Mouse (Mus musculus) left cerebral cortex, postnatal 36 days (tissue): ENCODE measurements around the gene Meaf6. TPM values are rescaled to one million over a fixed set of nuclear protein-coding genes. Genes with fewer than 3 reads are reported as not detected.
A peak's percentile ranks its signal among the peaks of the same experiment; 100 is the strongest.

Experiments used
- DNase-seq, 2 experiments: peaks; one replicate each; pipeline ENCODE4 v3.0.0; 2021 to 2022; ENCODE audit warnings: low spot score in 2 of 2, mixed read lengths in 1 of 2
- intact Hi-C: fragments of 180-260 bp; cut with DNase I; formaldehyde crosslinking; loops from one replicate; pipeline ENCODE4 v1.15.1; 2025
- total RNA-seq, 2 experiments: library from RNA; stranded (reverse); gene quantifications; 2 replicates each; pipeline ENCODE4 v1.2.3; 2021

Meaf6 gene
- total RNA-seq = 100 to 1,000 TPM; 123 to 140 TPM

DNA sequence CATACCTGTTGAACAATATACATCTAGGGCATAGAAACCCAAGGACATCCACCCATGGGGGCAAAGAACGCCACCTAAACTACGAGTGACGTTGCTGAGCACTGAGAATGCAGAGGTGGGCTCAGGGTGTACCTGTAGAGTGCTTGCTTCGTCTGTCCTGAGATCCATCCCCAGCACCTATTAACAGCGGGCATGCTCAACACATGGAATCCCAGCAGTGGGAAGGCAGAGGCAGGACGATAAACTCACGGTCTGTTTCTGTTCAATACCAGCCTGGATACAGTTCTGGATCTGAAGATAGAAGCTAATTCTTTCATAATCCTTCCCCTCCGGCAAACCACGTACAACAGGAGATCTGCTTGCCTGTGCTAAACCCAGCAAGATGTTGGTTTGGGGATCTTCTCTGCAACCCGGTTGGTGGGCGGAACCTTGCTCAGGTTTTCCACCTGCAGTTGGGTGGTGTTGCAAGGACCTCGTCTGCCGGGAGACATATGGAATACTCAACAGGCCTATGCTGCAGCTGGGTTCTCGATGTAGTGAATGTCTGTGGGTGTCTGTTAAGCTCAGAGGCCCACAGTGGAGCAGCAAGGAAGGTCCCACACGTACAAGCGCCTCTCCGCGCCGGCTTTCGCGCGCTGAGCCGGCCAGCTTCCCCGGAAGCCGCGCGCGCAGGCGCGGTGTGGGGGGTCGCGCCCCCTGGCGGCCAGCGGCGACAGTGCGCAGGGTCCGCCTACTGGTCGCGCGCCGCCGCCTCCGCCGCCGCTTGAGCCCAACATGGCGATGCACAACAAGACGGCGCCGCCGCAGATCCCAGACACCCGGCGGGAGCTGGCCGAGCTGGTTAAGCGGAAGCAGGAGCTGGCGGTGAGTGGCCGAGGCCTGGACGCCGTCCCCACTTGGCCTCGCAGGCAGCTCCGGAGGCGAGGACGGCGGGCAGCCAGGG is at the start of gene Meaf6:
Gene Meaf6, plus strand, starts transcription at position 732 of the 943 bp plus-strand sequence.
- peak; percentile 92 to 94 for DNase-seq
- intact Hi-C loops = loop anchor here (2.0 kb wide), 1 partner anchor 18 kb away; the partner anchor contains the start of gene Snip1

DNA sequence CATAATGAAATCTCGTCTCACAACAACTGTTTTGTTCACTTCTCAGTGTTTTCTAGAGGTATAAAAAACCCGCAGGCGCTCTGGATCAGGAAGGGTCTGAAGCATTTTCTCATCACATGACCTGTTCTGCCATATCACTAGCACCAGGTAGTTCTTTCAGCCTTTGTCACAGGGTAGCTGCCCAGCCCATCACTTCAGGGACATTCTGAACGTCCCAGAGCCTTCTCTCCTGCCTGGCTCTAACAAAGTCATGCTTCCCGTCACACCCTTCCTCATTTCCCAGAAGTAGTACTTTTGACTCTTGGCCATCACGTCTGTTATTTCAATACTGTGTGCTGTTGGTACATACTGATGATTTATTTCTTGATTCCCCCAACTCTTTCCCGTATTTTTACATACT is 40.5 kb upstream of the Meaf6 start:
- intact Hi-C loops = no loop called here
- no peak for DNase-seq

DNA sequence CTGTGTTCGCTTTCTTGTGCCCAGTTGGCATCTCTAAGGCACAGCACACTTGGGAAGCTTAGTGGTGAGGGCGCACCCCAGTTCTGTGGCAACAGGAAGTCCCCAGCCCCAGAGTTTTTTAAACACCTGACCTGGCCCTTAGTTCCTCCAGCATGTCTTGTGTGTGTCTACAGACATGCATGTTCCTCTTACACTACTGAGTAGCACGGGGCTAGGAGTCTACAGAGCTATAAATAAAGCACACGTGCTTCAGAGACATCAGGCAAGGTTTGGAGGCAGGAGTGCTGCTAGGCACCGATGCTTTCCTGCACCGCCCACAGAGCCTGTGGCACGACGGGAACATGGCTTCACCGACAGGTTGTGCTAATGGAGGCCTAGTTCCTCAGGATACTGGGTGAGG is 29.5 kb upstream of the Meaf6 start:
- intact Hi-C loops = no loop called here
- DNase-seq = peak in 1 of 2 experiments; percentile 6

DNA sequence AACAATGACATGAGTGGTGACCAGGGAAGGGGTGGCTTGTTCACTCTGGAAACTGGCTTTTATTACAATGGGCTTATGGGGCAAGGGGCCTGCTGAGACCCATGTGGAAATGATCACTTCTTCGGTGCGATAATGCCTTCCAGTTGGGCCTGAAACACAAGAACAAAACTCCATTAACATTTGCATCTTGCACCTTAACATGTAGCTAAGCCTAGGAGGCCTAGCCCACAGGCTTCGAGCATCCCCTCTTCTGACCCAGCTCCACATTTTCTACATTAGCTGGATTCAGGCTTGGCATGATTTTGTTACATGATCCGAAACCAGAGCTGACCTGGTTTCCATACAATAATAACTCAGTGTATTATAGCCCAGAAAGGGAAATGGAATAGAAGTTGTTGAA is 28.5 kb upstream of the Meaf6 start:
- intact Hi-C loops = no loop called here
- no peak for DNase-seq

DNA sequence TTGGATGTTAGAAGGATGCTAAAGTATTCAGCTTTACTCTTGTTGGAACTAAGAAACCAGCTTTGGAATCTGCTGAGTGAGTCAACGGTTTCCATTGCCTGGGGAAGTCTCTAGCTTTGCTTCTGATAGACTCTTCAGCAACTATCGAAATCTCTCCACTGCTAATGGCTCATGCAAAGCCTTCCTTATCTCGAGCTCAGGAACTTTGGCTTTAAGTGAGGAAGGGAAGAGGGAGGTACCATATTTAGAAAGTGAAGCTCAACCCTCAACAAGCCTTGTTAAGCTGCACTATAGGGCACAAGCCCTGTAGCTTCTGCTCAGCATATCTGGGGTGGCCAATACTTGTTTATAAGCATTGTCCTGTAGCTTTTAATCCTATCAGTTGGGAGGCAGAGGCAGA is 27.7 kb upstream of the Meaf6 start:
- no peak for DNase-seq
- intact Hi-C loops = no loop called here

DNA sequence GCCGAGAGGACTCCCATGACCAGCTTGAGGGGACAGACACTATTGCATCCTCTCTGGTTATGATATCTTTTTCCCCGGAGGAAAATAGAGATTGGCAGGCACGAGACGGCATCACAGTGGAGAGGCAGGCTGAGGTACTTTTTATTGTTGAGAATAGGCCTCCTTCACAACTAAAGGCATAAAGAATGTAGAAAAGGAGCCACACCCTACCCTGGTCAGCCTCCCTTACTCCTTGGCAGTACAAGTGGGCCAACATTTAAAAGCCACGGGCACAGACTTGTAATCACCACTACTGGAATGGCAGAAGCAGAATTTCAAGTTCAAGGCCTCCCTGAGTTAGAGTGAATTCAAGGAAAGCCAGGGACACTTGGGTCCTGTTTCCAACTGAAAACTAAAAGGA is 26.9 kb upstream of the Meaf6 start:
- DNase-seq = no peak
- intact Hi-C loops = no loop called here

DNA sequence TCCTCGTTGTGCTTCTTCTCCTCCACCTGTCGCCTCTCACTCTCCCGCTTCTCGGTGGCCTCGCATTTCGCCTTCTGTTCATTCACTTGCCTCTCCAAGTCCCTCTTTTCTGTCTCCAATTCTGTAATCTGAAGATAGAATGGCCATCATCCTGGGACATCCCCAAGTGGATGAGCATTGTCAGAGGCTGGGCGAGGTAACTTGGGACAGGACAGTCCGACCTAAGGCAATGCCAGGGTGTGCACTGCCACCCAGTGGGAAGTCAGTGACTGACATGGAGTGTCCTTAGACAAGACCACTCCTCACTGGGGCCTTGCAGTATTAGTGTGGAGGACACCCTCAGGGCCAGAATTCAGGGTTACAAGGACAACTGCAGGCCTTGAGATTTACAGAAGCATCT is 25.9 kb upstream of the Meaf6 start:
- peak; percentile 34 to 38 for DNase-seq

DNA sequence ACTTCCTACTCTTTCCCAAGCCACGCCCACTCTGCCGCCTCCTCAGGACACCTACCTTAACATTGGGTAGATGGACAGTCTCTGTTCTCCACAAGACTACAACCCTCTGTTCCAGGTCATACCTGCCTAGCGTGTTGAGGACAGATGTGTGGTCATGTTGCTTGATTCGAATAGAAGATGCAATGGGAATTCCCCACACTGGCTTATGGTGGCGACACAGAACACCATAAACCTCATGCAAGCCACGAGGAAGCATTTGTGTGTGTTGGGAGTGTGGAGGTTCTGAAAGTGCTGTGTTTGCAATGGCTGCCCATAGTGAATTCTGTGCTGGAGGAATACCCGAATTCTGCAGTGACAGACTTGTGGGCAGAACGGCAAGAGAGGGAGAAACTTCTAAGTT is 21.1 kb upstream of the Meaf6 start:
- intact Hi-C loops = loop anchor here (10.0 kb wide), 1 partner anchor 259 kb away; the partner anchor contains the start of gene Mtf1
- no peak for DNase-seq

More for the DNA sequence above, 25.9 kb upstream of the Meaf6 start:
- intact Hi-C loops = loop anchor here (1.0 kb wide), 1 partner anchor 116 kb away; no protein-coding TSS in a partner anchor

DNA sequence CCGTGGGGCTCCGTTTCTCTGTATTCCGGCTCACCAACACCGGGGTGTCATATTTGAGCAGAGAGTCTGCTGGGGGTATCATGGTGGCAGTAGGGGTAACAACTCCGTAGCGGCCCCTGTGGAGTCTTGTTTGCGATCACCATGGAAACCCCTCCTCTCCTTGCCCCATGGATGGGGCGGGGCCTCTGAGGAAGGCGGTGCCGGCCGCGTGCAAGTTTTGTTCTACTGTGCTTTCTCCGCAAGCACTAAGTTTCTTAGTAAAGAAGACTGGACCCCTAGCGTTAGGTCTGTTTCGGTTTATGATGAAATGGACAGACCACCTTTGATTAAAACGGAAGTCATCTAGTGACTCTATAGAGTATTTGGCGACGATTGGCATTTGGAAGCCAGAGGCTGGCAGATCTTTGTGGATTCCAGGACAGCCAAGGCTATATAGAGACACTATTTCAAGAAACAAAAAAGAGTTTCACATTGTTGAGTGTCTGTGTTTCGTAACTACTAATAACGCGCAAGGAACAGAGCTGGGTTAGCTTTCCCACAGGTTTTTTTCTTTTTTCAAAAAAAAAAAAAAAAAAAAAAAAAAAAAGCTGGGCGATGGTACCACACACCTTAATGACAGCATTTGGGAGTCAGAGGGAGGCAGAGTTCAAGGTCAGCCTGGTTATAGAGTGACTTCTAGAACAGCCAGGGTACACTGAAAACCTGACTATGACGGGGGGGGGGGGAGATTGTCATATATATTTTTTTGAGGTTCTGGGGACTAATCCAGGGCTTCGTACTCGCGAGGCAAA is 19.2 kb upstream of the Meaf6 start, which contains the start of gene Dnali1:
Gene Dnali1, minus strand, starts transcription at position 187 of the 791 bp plus-strand sequence.
- peak in 1 of 2 experiments; percentile 27 for DNase-seq
- intact Hi-C loops = loop anchor here (2.0 to 10.0 kb wide), 2 partner anchors 19 to 261 kb away; partner anchors contain the start of genes Meaf6 and Mtf1

DNA sequence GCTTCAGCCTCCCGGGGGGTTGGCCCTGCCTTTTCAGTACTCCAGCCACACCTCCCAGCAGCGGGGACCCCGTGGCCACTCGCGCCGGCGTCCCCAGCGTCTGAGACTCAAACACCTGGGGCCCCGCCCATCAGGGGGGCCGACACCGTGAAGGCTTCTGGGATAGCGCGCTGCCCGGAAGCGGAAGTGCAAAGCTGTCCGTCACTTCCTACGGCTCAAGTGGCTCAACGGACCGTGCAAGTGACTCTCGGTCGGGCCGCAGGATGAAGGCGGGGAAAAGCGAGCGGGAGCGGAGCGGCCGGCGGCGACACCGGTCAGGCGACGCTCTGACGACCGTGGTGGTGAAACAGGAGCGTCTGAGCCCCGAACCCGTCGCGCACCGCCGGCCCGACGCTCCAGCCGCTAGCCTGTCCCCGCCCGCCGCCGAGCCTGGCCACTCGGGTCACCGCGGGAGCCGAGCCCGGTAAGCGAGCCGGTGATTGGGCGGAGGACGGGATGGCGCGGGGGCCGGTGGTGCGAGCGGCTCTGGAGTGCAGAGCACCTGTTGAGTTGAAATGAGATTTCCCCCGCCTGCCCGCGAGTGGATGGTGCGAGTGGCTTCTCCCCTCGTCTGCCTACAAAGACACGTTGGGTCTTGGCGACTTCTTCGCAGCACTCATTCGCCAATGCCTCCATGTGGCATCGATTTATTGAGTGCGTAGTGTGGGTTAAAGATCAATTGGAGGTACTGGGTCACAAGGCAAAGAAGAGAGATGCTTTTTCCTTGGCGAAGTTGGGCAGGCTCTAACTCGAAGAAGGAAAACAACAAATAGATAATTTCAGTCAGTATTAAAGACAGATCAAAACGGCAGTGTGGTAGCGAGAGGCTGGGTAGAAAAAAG is 18.2 kb upstream of the Meaf6 start, which contains the start of gene Snip1:
Gene Snip1, plus strand, starts transcription at position 183 of the 881 bp plus-strand sequence.
- DNase-seq = peak; percentile 93 to 95
- intact Hi-C loops = loop anchor here (2.0 to 10.0 kb wide), 2 partner anchors 18 to 262 kb away; partner anchors contain the start of genes Meaf6 and Mtf1

DNA sequence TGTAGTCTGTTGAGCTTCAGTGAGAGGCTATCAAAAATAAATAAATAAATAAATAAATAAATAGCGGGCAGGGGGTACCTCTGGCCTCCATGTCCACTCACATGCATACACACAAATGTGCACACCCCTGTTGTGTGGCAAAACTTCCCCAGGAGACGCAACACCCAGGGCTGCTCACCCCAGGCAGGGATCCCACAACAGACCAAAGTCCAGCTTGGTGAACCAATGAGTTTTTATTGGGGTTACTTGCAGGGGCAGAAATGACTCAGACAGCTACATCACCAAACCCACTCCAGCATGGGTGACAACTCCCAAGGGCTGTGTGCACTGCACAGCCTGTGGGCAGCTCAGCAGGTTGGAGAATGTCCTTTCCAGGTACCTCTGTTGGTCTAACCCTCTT is 7.2 kb upstream of the Meaf6 start:
- DNase-seq = no peak
- intact Hi-C loops = no loop called here

DNA sequence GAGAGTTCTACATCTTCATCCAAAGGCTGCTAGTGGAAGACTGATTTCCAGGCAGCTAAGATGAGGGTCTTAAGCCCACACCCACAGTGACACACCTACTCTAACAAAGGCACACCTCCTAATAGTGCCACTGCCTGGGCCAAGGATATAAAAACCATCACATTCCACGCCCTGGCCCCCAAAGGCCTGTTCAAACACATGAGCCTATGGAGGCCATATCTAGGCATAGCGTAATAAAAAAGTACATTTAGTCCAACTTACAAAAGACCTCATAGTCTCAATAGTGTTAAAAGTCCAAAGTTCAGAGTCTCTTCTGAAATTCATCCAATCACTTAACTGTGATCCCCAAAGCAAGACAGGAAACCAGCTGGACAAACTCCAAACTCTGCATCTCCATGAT is 6.2 kb upstream of the Meaf6 start:
- DNase-seq = no peak
- intact Hi-C loops = no loop called here

DNA sequence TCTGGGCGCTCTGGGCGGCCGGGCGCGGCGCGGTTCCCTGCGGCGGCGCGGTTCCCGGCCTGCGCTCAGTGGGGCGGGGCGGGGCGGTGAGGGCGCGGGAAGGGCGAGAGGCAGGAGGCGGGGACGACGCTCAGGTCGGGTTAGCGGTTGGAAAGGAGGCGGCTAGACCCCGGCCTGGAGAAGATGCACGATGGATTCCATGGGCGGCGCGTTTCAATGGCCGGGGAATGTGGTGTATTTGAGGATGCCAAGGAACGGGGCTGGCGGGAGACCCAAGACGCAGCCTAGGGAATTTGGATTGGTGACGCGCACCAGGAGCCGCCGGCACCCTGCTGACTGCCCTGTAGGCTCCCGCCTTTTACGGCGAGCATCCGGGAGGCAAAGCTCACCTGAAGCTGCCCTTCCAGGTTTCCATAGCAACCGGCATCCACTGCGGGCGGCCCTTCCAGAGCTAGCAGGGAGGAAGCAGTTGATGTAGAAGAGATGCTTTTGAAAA is 460 bp downstream of the Meaf6 start:
- intact Hi-C loops = loop anchor here (2.0 kb wide), 1 partner anchor 19 kb away; the partner anchor contains the start of gene Snip1
- DNase-seq = peak; percentile 68 to 81

DNA sequence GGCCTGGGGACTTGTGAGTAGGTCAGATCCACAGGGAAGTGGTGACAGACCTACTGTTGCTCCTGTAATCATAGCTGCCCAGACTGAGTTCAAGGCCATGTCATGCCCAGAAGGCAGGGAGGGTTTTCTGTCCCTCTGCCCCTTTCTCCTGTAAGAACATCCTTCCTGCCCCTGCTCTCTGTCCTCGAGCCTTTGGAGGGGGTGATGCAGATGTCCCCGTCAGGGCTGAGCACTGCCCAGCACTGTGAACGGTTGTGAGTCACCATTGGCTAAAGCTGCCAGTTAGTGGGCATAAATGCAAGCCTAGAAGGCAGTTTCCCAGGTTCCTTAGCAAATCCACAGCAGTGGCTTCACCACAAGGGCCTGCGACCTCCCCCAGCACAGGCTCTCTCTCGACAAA is 8.1 kb downstream of the Meaf6 start:
- intact Hi-C loops = no loop called here
- no peak for DNase-seq

DNA sequence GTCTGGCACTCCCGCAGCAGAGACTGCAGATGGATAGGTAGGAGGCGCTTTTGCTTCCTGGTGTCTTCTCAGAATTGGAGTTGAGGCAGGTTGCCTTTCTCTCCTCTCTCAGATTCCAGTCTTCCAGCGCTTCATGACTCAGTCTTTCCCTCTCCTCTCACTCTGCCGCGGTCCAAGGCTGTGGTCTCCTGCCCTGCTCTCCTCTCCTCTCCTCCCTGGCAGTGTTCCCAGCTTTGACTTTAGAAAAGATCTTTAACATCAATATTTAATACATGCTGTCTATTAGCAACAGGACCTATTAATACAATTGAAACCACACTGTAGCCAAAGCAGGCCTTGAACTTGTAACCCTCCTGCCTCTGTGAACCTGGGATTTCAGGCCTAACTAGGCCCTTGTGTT is 11.1 kb downstream of the Meaf6 start:
- DNase-seq = no peak
- intact Hi-C loops = no loop called here

DNA sequence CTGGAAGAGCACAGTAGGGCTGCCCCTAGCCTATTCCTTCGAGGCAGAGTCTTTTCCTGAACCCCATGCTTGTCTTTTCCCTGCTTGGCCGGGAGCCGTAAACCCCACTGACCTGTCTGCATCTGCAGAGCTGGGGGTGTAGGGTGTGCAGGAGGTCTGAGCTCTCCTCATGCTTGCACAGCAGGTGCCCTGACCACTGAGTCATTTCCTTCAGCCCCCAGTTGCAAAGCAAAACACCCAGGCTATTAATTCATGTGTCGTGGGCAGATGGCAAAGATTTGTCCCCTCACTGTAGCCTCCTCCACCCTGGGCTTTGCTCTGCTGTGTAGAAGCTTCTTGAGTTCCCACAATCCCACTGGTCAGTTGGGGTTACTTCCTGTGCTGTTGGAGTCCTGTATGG is 12.5 kb downstream of the Meaf6 start:
- DNase-seq = no peak
- intact Hi-C loops = no loop called here

DNA sequence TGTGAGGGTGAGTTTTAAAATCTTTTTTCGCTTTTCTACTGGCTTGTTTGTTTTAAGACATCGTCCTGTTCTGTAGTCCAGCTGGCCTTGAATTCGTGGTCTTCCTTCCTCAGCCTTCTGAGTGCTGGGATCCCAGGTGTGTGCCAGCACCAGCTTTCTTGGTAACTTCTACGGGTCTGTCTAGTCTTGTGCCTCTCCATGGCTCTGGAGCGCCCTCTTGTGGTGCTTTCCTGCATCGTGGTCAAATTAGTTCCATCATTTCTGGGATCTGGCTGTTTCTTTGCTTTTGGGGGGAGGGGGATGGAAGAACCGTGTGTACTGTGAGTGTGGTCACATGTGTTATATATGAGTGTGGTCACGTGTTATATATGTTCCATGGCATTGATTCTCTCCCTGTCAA is 14.5 kb downstream of the Meaf6 start:
- DNase-seq = peak; percentile 76 to 80
- intact Hi-C loops = loop anchor here (2.0 kb wide), 1 partner anchor 157 kb away; no protein-coding TSS in a partner anchor

DNA sequence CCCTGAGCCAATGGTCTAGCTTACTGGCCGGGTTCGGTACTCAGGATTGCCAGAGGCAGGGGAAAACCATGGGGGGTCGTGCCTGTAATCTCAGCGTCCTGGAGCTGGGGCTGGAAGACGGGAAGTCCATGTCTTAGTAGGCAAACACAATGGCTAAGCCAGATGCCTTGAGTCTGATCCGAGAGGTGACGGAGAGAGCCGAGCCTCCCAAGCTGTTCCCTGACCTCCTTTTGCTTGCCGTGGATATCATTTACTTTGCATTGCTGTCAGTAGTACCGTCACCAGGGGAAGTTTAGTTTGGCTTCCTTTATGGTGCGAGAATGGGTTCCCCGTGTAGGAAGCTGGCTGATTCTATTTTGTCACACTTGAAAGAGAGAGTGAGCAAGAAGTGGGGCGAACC is 16.4 kb downstream of the Meaf6 start:
- intact Hi-C loops = no loop called here
- DNase-seq = no peak

DNA sequence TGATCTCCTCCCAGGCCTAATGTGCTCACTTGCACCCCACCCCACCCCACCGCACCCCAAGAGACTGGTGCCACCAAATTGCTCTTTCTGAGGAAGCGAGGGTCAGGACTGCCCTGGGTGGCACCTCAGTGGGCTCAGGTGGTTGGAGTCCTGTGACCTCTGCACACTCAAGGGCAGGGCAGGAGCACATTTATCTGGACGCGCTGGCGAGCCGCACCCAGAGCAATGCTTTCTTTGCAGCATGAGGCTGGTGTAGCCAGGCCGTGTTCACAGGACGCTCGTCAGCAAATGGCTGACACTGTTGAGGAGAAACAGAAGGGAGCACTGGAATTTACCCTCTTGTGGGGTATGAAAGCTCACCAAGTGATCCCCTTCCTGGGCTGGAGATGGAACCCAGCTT is 20.4 kb downstream of the Meaf6 start:
- DNase-seq = no peak
- intact Hi-C loops = no loop called here
